Mouse (Mus musculus): ENCODE data around the gene P4htm.

DNA sequence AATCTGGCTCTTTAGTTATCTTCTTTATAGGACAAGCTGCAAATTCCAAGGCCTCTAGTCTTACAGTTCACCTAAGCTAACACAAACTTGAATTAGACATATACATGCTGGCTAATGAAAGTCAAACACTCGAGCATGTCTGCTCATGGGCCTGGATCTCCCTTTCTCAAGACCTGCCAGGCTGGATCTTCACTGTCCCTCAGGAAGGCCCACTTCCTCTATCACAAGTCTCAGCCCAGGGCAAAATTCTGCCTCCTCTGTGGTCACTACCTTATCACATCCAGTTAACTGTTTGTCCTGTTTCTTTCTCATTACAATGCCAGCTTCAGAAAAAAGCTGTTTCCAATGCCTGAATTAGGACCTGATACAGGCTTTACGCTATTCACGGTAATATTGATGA, 3.1 kb downstream of the P4htm start:
- no peak for TF ChIP-seq CTCF (IDR thresholded peaks at IDR 0.05; ENCODE audit: low read depth, low read length)
- TF ChIP-seq GATA1 (IDR thresholded peaks at IDR 0.05; ENCODE audit: borderline replicate concordance, low read length): no peak
